Mouse (Mus musculus): ENCODE data around the gene Thsd4. TPM values are rescaled to one million over a fixed set of nuclear protein-coding genes. Genes with fewer than 3 reads are reported as not detected.
A peak's percentile ranks its signal among the peaks of the same experiment; 100 is the strongest.

Gene Thsd4
- polyA plus RNA-seq, 1 experiment from 2014 or later, result 11.4 TPM

DNA sequence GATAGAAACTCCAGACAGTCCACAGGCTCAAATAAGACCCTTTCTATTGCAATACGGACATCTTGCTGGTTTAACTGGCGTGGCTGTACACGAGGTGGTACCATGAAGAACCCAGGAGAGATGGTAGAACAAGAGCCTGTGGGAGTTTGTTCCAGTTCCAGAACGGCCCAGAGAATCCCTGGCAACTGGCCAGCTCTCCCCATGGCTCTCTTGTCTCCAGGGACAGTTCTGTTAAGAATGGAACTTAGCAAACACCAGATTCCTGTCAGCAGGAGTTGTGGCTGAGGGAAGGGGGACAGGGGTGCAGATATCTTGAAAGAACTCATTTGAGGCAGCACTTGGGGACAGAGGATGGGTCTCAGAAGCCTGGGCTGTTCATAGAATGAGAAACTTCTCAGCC, 550.6 kb downstream of the Thsd4 start:
- 70% methylated on average over 4 of the region's 4 CpGs for WGBS

DNA sequence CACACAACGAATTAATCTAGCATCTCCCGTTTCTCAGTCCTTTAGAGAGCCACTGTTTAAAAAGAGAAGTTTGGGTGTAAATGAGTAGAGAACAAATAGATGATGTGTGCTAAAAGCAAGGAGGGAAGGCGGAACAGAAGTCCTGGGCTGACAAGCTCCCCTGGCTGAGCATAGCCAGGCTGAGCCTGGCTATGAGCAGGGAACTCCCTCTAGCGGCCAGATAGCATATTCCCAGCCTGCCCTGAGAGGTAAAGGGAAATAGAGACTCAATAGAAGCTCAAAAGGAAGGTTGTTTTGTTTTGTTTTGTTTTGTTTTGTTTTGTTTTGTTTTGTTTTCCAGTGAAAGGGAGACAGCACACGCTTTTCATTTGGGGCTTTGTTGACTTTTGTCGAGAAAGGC, 552.5 kb downstream of the Thsd4 start:
- Histone ChIP-seq H3K9me3 (ENCODE audit: control insufficient read depth) (no peaks in the 10 kb centered on the region), H3K27me3 (replicated peaks; ENCODE audit: control insufficient read depth, insufficient read depth, low read length) (no peaks in the 10 kb centered on the region), H3K9ac (ENCODE audit: low read depth, low read length) (no peak overlapping the region), H3K4me1 (replicated peaks; ENCODE audit: control insufficient read depth, insufficient read depth, low read length) (no peaks in the 10 kb centered on the region), H3K4me3 (ENCODE audit: low read depth, low read length) (no peak overlapping the region), H3K4me2 (replicated peaks; ENCODE audit: low read depth) (no peak overlapping the region), H3K27ac (ENCODE audit: low read depth, low read length) (no peak overlapping the region), H3K36me3 (ENCODE audit: control insufficient read depth, insufficient read depth) (peaks cover 15% of the 10 kb centered on the region; the same call in 1 of the 2 replicates)
- TF ChIP-seq CTCF (IDR thresholded peaks at IDR 0.05; ENCODE audit: low read depth), result peak; percentile 90
- WGBS, result 30% methylated on average over 6 of the region's 6 CpGs
- no peak for ATAC-seq

More for the DNA sequence above, 550.6 kb downstream of the Thsd4 start:
- Histone ChIP-seq H3K4me3 (ENCODE audit: low read depth, low read length) (no peak overlapping the region), H3K4me1 (replicated peaks; ENCODE audit: control insufficient read depth, insufficient read depth, low read length) (no peaks in the 10 kb centered on the region), H3K27me3 (replicated peaks; ENCODE audit: control insufficient read depth, insufficient read depth, low read length) (no peaks in the 10 kb centered on the region), H3K9me3 (ENCODE audit: control insufficient read depth) (no peaks in the 10 kb centered on the region), H3K36me3 (ENCODE audit: control insufficient read depth, insufficient read depth) (peaks cover 17% of the 10 kb centered on the region; the same call in 1 of the 2 replicates), H3K4me2 (replicated peaks; ENCODE audit: low read depth) (no peak overlapping the region), H3K27ac (ENCODE audit: low read depth, low read length) (no peak overlapping the region), H3K9ac (ENCODE audit: low read depth, low read length) (no peak overlapping the region)
- ATAC-seq, result no peak
- no peak for TF ChIP-seq CTCF (IDR thresholded peaks at IDR 0.05; ENCODE audit: low read depth)

DNA sequence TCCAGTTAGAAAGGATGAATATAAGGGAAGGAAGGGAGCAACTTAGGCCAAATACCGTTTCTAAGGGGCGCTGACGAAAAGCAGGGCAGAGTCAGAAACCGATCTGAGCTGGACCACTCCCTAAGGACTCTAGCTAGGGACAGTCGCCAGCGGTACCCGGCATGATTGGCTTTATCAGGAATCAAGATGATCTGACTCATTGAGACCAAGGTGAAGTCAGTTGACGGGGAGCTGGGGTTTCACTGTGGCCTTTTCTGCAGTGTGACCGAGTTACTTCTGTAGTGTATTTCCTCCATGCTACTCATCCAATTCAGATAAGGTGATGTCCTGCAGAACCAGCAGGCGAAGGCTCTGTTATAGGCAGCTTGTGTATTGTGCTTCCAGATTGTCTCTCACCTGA, 556.8 kb downstream of the Thsd4 start:
- WGBS, result 54% methylated on average over 10 of the region's 10 CpGs
- no peaks in the 10 kb centered on the region for H3K9me3 ChIP-seq (ENCODE audit: control insufficient read depth)
- ATAC-seq, result no peak

DNA sequence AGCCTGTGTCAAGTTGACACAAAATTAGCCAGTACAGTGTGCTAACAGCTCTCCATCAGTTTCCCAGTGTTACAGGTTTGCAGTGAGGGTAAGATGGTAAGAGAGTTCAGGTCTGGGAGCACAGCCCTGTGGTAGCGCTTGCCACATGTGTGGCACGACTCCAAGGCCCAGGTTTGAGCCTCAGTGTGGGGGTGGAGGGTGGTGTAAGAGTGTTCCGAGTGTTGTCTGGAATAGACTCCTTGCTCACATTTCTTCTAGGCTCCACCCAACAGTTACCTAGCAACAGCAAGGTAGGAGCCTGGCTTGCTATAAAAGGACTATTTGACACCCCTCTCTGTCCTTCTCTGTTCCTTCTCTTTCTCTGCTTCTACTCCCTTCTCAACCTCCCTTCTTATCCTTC, 557.5 kb downstream of the Thsd4 start:
- no peaks in the 10 kb centered on the region for H3K4me1 ChIP-seq (replicated peaks; ENCODE audit: control insufficient read depth, insufficient read depth, low read length)
- no peak for TF ChIP-seq CTCF (IDR thresholded peaks at IDR 0.05; ENCODE audit: low read depth)

More for the DNA sequence above, 556.8 kb downstream of the Thsd4 start:
- Histone ChIP-seq H3K27ac (ENCODE audit: low read depth, low read length) (no peak overlapping the region), H3K9ac (ENCODE audit: low read depth, low read length) (no peak overlapping the region), H3K4me1 (replicated peaks; ENCODE audit: control insufficient read depth, insufficient read depth, low read length) (no peaks in the 10 kb centered on the region), H3K4me2 (replicated peaks; ENCODE audit: low read depth) (no peak overlapping the region), H3K27me3 (replicated peaks; ENCODE audit: control insufficient read depth, insufficient read depth, low read length) (no peaks in the 10 kb centered on the region), H3K4me3 (ENCODE audit: low read depth, low read length) (no peak overlapping the region), H3K36me3 (ENCODE audit: control insufficient read depth, insufficient read depth) (no peaks in the 10 kb centered on the region)
- TF ChIP-seq CTCF (IDR thresholded peaks at IDR 0.05; ENCODE audit: low read depth), result no peak

DNA sequence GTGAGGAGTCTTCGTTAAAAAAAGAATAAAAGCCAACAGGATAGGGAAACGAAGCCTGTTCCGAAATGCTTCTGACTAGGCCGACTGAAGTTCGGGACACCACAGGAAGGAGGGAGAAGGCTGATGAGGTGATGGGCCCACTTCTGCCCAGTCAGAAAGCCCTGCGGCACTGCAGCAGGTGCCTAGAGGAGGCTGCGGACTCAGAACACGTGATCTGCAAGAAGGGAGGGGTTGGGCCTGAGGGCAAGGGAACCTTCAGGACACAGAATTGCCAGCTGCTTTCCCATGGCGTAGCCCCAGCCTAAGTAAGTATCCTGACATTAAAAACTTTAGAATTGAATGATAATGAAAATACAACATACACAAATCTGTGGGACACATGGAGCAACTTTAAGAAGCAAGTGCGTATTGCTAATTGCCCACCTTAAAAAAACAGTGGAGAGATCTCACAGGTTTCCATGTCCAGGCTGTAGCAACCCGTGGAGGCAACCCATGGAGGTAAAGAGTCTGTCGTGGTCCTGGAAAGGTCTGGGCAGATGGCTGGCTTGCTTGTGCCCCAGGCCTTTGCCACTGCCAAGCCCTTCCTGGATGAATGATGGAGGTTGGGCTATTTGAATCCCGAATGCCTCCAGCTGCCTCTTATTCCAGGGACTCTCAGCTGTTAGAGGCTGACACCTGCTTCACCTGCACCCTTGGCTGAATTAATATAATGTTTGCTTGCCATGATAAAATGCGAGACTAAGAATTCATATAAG, 560.5 kb downstream of the Thsd4 start:
- no peak overlapping the region for H3K9ac ChIP-seq (ENCODE audit: low read depth, low read length)
- no peak for ATAC-seq
- H3K27ac ChIP-seq (ENCODE audit: low read depth, low read length), result no peak overlapping the region
- H3K36me3 ChIP-seq (ENCODE audit: control insufficient read depth, insufficient read depth), result no peaks in the 10 kb centered on the region
- WGBS, result 62% methylated on average over 14 of the region's 14 CpGs
- H3K4me1 ChIP-seq (replicated peaks; ENCODE audit: control insufficient read depth, insufficient read depth, low read length), result no peaks in the 10 kb centered on the region
- no peaks in the 10 kb centered on the region for H3K27me3 ChIP-seq (replicated peaks; ENCODE audit: control insufficient read depth, insufficient read depth, low read length)
- H3K4me2 ChIP-seq (replicated peaks; ENCODE audit: low read depth), result no peak overlapping the region
- TF ChIP-seq CTCF (IDR thresholded peaks at IDR 0.05; ENCODE audit: low read depth), result no peak
- no peak overlapping the region for H3K4me3 ChIP-seq (ENCODE audit: low read depth, low read length)
- no peaks in the 10 kb centered on the region for H3K9me3 ChIP-seq (ENCODE audit: control insufficient read depth)

More for the DNA sequence above, 557.5 kb downstream of the Thsd4 start:
- Histone ChIP-seq H3K9me3 (ENCODE audit: control insufficient read depth) (no peaks in the 10 kb centered on the region), H3K4me3 (ENCODE audit: low read depth, low read length) (no peak overlapping the region), H3K36me3 (ENCODE audit: control insufficient read depth, insufficient read depth) (no peaks in the 10 kb centered on the region), H3K4me2 (replicated peaks; ENCODE audit: low read depth) (no peak overlapping the region), H3K27me3 (replicated peaks; ENCODE audit: control insufficient read depth, insufficient read depth, low read length) (no peaks in the 10 kb centered on the region), H3K27ac (ENCODE audit: low read depth, low read length) (no peak overlapping the region), H3K9ac (ENCODE audit: low read depth, low read length) (no peak overlapping the region)
- WGBS, result 50% methylated on average over 3 of the region's 3 CpGs
- no peak for ATAC-seq

DNA sequence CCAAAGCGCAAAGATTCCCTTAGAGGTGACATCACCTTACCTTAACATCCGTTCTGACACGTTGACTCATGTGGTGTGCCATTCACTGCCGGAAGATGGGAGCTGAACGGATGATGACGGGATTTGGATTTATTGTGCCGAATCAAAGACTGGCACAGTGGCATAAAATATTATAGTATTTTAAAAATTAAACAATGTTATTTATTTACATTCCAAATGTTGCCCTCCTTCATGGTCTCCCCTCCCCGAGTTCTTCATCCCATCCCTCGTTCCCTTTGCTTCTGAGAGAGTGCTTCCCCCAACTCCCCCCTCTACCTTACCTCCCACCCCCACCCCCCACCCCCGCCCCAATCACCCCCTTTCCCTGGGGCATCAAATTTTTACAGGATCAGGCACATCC, 561.3 kb downstream of the Thsd4 start, which contains the start of gene Nr2e3:
Nr2e3 (minus strand) TSS at position 101 of the 400 bp plus-strand sequence.
- 85% methylated on average over 10 of the region's 10 CpGs for WGBS
- no peak within 1 kb of the TSS for H3K27ac ChIP-seq (ENCODE audit: low read depth, low read length)
- H3K36me3 ChIP-seq (ENCODE audit: control insufficient read depth, insufficient read depth), result no peaks in the 10 kb centered on the region
- H3K9me3 ChIP-seq (ENCODE audit: control insufficient read depth), result no peaks in the 10 kb centered on the region
- H3K27me3 ChIP-seq (replicated peaks; ENCODE audit: control insufficient read depth, insufficient read depth, low read length), result no peaks in the 10 kb centered on the region
- no peak for TF ChIP-seq CTCF (IDR thresholded peaks at IDR 0.05; ENCODE audit: low read depth)
- no peak for ATAC-seq
- H3K9ac ChIP-seq (ENCODE audit: low read depth, low read length), result no peak within 1 kb of the TSS
- H3K4me2 ChIP-seq (replicated peaks; ENCODE audit: low read depth), result no peak within 1 kb of the TSS
- H3K4me1 ChIP-seq (replicated peaks; ENCODE audit: control insufficient read depth, insufficient read depth, low read length), result no peaks in the 10 kb centered on the region
- no peak within 1 kb of the TSS for H3K4me3 ChIP-seq (ENCODE audit: low read depth, low read length)
